ENCODE assay signal across 8 mouse cellular contexts in genomic region chr5:123906146-123906975, GRCm38 (mm10). TPM values are rescaled to one million over a fixed set of nuclear protein-coding genes. Genes with fewer than 3 reads are reported as not detected.
DNase-seq lines count a peak whose midpoint lies in the region; ATAC-seq and TF ChIP-seq lines count a peak whose summit lies in the region.

No protein-coding gene starts in this region.

- H3K4me3 ChIP-seq in heart, embryonic 14.5 days (ENCODE audit: control insufficient read depth in 1 of 2, insufficient read depth in 1 of 2, low read depth in 1 of 2, low read length in 2 of 2) = peak overlapping the region; percentile 6 to 91; a peak in 2 of 4 replicates
- H3K4me3 ChIP-seq in hindbrain, embryonic 12.5 days = 0 out of 2 replicates have a peak overlapping the region, but pooled peaks have one; percentile 92
- peak overlapping the region; percentile 81; the same call in 1 of the 2 replicates for H3K4me3 ChIP-seq in midbrain, embryonic 11.5 days (ENCODE audit: low read depth, low read length)

- peaks cover 32% of the 10 kb centered on the region for H3K36me3 ChIP-seq in heart, embryonic 14.5 days (ENCODE audit: control insufficient read depth, insufficient read depth, low read length)
- H3K36me3 ChIP-seq in hindbrain, embryonic 12.5 days = peaks cover 28% of the 10 kb centered on the region
- peaks cover 10% of the 10 kb centered on the region for H3K36me3 ChIP-seq in midbrain, embryonic 11.5 days (ENCODE audit: control insufficient read depth, insufficient read depth, low read length)

- H3K9me3 ChIP-seq in heart, embryonic 14.5 days (ENCODE audit: control insufficient read depth, low read length) = no peaks in the 10 kb centered on the region
- no peaks in the 10 kb centered on the region for H3K9me3 ChIP-seq in hindbrain, embryonic 12.5 days (replicated peaks)
- H3K9me3 ChIP-seq in midbrain, embryonic 11.5 days (ENCODE audit: control insufficient read depth, low read length) = no peaks in the 10 kb centered on the region

- H3K9ac ChIP-seq in heart, embryonic 14.5 days (ENCODE audit: low read length) = peak overlapping the region; percentile 14
- H3K9ac ChIP-seq in hindbrain, embryonic 12.5 days = 0 out of 2 replicates have a peak overlapping the region, but pooled peaks have one; percentile 98
- H3K9ac ChIP-seq in midbrain, embryonic 11.5 days (ENCODE audit: low read length) = 0 out of 2 replicates have a peak overlapping the region, but pooled peaks have one; percentile 30

- WGBS in heart, embryonic 14.5 days = 73% methylated on average over 17 of the region's 17 CpGs
- 71% methylated on average over 17 of the region's 17 CpGs for WGBS in hindbrain, embryonic 12.5 days
- 76% methylated on average over 17 of the region's 17 CpGs for WGBS in midbrain, embryonic 11.5 days

- no peak for DNase-seq in heart, postnatal 25 days (ENCODE audit: low spot score)
- DNase-seq in Patski (ENCODE audit: low read depth, low spot score) = peak; percentile 42
- peak; percentile 88 for DNase-seq in midbrain, embryonic 11.5 days (ENCODE audit: low spot score, missing footprints)
- no peak for DNase-seq in layer of hippocampus, postnatal 10 days (ENCODE audit: low spot score in 2 of 2)
- DNase-seq in frontal cortex, postnatal 36 days (ENCODE audit: low spot score in 2 of 2) = no peak

- ATAC-seq in heart, embryonic 14.5 days (ENCODE audit: insufficient number of reproducible peaks, insufficient read depth, low FRiP score, low read depth) = no peak
- no peak for ATAC-seq in Patski
- ATAC-seq in hindbrain, embryonic 12.5 days (ENCODE audit: low FRiP score) = no peak
- ATAC-seq in midbrain, embryonic 11.5 days (ENCODE audit: low FRiP score) = no peak
- ATAC-seq in cerebellum, adult (ENCODE audit: insufficient number of reproducible peaks, low FRiP score, low TSS enrichment) = no peak

- TF ChIP-seq CTCF in Patski (IDR thresholded peaks at IDR 0.05) = no peak

- intact Hi-C loops in heart, postnatal 25 days (cut with DNase I) = loop anchor here (2.0 to 5.0 kb wide), 3 partner anchors 79 to 280 kb away; no protein-coding TSS in a partner anchor

- H3K4me2 ChIP-seq in heart, embryonic 14.5 days (ENCODE audit: low read length) = peak overlapping the region; percentile 86
- peak overlapping the region; percentile 80; the same call in 1 of the 2 replicates for H3K4me2 ChIP-seq in hindbrain, embryonic 12.5 days (replicated peaks)
- peak overlapping the region; percentile 27; the same call in 1 of the 2 replicates for H3K4me2 ChIP-seq in midbrain, embryonic 11.5 days

- POLR2A ChIA-PET in Patski (lab: Charles Lee) = no interaction called here

- no peak overlapping the region for H3K27ac ChIP-seq in heart, embryonic 14.5 days (replicated peaks in 1 of 2; ENCODE audit: control insufficient read depth in 1 of 2, insufficient read depth in 1 of 2, low read depth in 2 of 2, low read length in 2 of 2)
- no peak overlapping the region for H3K27ac ChIP-seq in hindbrain, embryonic 12.5 days
- H3K27ac ChIP-seq in midbrain, embryonic 11.5 days (ENCODE audit: low read depth, low read length) = no peak overlapping the region

- H3K4me1 ChIP-seq in heart, embryonic 14.5 days (ENCODE audit: control insufficient read depth in 2 of 2, insufficient read depth in 2 of 2, low read length in 2 of 2) = peaks cover 7 to 12% of the 10 kb centered on the region in 2 experiments
- H3K4me1 ChIP-seq in hindbrain, embryonic 12.5 days = peaks cover 16% of the 10 kb centered on the region
- H3K4me1 ChIP-seq in midbrain, embryonic 11.5 days (ENCODE audit: control insufficient read depth, insufficient read depth, low read length) = peaks cover 12% of the 10 kb centered on the region

- H3K27me3 ChIP-seq in heart, embryonic 14.5 days (ENCODE audit: control insufficient read depth, insufficient read depth, low read length) = no peaks in the 10 kb centered on the region
- H3K27me3 ChIP-seq in Patski = no peaks in the 10 kb centered on the region
- no peaks in the 10 kb centered on the region for H3K27me3 ChIP-seq in hindbrain, embryonic 12.5 days
- no peaks in the 10 kb centered on the region for H3K27me3 ChIP-seq in midbrain, embryonic 11.5 days (ENCODE audit: control insufficient read depth, insufficient read depth, low read length)

- in situ Hi-C loops in Patski (cut with MboI; ENCODE audit: low pct_unique_long_range_greater_than_20kb) = loop anchor here (5.0 kb wide), 1 partner anchor 89 kb away; no protein-coding TSS in a partner anchor

- CTCF ChIA-PET in Patski (lab: Charles Lee) = interaction anchor here (0.6 to 1.1 kb wide), 5 partner anchors 86 to 297 kb away, joined by 3 read pairs; no protein-coding TSS in a partner anchor

RNA-seq across cellular contexts. Expression of gene Denr, which starts 0.6 kb away (rescaled TPM):
- polyA plus RNA-seq in heart, embryonic 14.5 days (2014; fragmentation: Nextera tagmentation; extraction: Ambion mirVana) = 89.2 and 89.5 TPM in 2 replicates
- total RNA-seq in heart, postnatal 25 days (2021) = 10 to 100 TPM; 48.0 to 48.9 TPM
- 117 TPM for polyA plus RNA-seq in Patski (2021)
- polyA plus RNA-seq in hindbrain, embryonic 12.5 days (2016; fragmentation: Nextera tagmentation; extraction: Ambion mirVana) = 153 and 180 TPM in 2 replicates
- polyA plus RNA-seq in midbrain, embryonic 11.5 days (2014; fragmentation: Nextera tagmentation; extraction: Ambion mirVana) = 176 and 179 TPM in 2 replicates
- 10 to 100 TPM; 70.7 to 76.0 TPM for total RNA-seq in layer of hippocampus, postnatal 10 days (2021)

RNA-seq across cellular contexts. Expression of gene Gm43518, which starts 20.9 kb away (rescaled TPM):
- polyA plus RNA-seq in heart, embryonic 14.5 days (2014; fragmentation: Nextera tagmentation; extraction: Ambion mirVana) = 1.4 and 2.8 TPM in 2 replicates
- total RNA-seq in heart, postnatal 25 days (2021) = under 1 TPM in 1 of 2 experiments, not detected in 1; 0.50 TPM
- 0.68 TPM for polyA plus RNA-seq in Patski (2021)
- 3.4 and 4.0 TPM in 2 replicates for polyA plus RNA-seq in hindbrain, embryonic 12.5 days (2016; fragmentation: Nextera tagmentation; extraction: Ambion mirVana)
- 0.58 and 0.78 TPM in 2 replicates for polyA plus RNA-seq in midbrain, embryonic 11.5 days (2014; fragmentation: Nextera tagmentation; extraction: Ambion mirVana)
- total RNA-seq in layer of hippocampus, postnatal 10 days (2021) = 1 to 10 TPM; 1.3 to 1.6 TPM

RNA-seq across cellular contexts. Expression of gene Ccdc62, which starts 24.1 kb away (rescaled TPM):
- polyA plus RNA-seq in heart, embryonic 14.5 days (2014; fragmentation: Nextera tagmentation; extraction: Ambion mirVana) = 5.1 and 6.2 TPM in 2 replicates
- 1 to 10 TPM; 1.3 to 2.1 TPM for total RNA-seq in heart, postnatal 25 days (2021)
- 6.7 TPM for polyA plus RNA-seq in Patski (2021)
- 5.3 and 7.4 TPM in 2 replicates for polyA plus RNA-seq in hindbrain, embryonic 12.5 days (2016; fragmentation: Nextera tagmentation; extraction: Ambion mirVana)
- polyA plus RNA-seq in midbrain, embryonic 11.5 days (2014; fragmentation: Nextera tagmentation; extraction: Ambion mirVana) = 4.6 and 5.4 TPM in 2 replicates
- total RNA-seq in layer of hippocampus, postnatal 10 days (2021) = 1 to 10 TPM; 2.9 to 3.3 TPM

RNA-seq across cellular contexts. Expression of gene Hcar1, which starts 26.5 kb away (rescaled TPM):
- 0.32 TPM in 1 of 2 replicates, not detected in the other for polyA plus RNA-seq in heart, embryonic 14.5 days (2014; fragmentation: Nextera tagmentation; extraction: Ambion mirVana)
- under 1 TPM; 0.49 to 0.81 TPM for total RNA-seq in heart, postnatal 25 days (2021)
- not detected for polyA plus RNA-seq in Patski (2021)
- 0.18 and 0.50 TPM in 2 replicates for polyA plus RNA-seq in hindbrain, embryonic 12.5 days (2016; fragmentation: Nextera tagmentation; extraction: Ambion mirVana)
- polyA plus RNA-seq in midbrain, embryonic 11.5 days (2014; fragmentation: Nextera tagmentation; extraction: Ambion mirVana) = 0.28 TPM in 1 of 2 replicates, not detected in the other
- under 1 TPM; 0.66 to 0.85 TPM for total RNA-seq in layer of hippocampus, postnatal 10 days (2021)

RNA-seq across cellular contexts. Expression of gene Hcar2, which starts 41.1 kb away (rescaled TPM):
- not detected in 2 replicates for polyA plus RNA-seq in heart, embryonic 14.5 days (2014; fragmentation: Nextera tagmentation; extraction: Ambion mirVana)
- total RNA-seq in heart, postnatal 25 days (2021) = under 1 TPM; 0.13 to 0.25 TPM
- polyA plus RNA-seq in Patski (2021) = not detected
- polyA plus RNA-seq in hindbrain, embryonic 12.5 days (2016; fragmentation: Nextera tagmentation; extraction: Ambion mirVana) = not detected in 2 replicates
- not detected in 2 replicates for polyA plus RNA-seq in midbrain, embryonic 11.5 days (2014; fragmentation: Nextera tagmentation; extraction: Ambion mirVana)
- total RNA-seq in layer of hippocampus, postnatal 10 days (2021) = not detected

Comparison
In these comparisons a context has a peak if more than half of its experiments do, and no peak if none do; other contexts are left out.
1. H3K4me2 ChIP-seq: peak in every context shown above with its lines; median percentile 86 in heart, embryonic 14.5 days; 80 in hindbrain, embryonic 12.5 days; 27 in midbrain, embryonic 11.5 days.
2. H3K9ac ChIP-seq: peak in every context shown above with its lines; median percentile 98 in hindbrain, embryonic 12.5 days; 30 in midbrain, embryonic 11.5 days; 14 in heart, embryonic 14.5 days.
3. DNase-seq: peak in Patski (single experiment) and midbrain, embryonic 11.5 days (single experiment); none in heart, postnatal 25 days (single experiment), layer of hippocampus, postnatal 10 days (0 of 2) and frontal cortex, postnatal 36 days (0 of 2).
4. Peak in every context shown above with its lines, with median percentiles within 50 percentile points of each other: H3K4me3 ChIP-seq.